Mouse (Mus musculus) C2C12 (cell line): ENCODE data around the gene Plekhj1.

Source experiments
- CTCF ChIP-seq: IDR thresholded peaks from one replicate; pipeline ENCODE4 v1.5.1; 2011; ENCODE audit not compliant: control insufficient read depth, insufficient read depth, insufficient read length
- MYOG ChIP-seq: IDR thresholded peaks from one replicate; pipeline ENCODE4 v1.6.1; 2011; ENCODE audit not compliant: control insufficient read depth, insufficient read length; ENCODE audit errors: extremely low read depth

DNA sequence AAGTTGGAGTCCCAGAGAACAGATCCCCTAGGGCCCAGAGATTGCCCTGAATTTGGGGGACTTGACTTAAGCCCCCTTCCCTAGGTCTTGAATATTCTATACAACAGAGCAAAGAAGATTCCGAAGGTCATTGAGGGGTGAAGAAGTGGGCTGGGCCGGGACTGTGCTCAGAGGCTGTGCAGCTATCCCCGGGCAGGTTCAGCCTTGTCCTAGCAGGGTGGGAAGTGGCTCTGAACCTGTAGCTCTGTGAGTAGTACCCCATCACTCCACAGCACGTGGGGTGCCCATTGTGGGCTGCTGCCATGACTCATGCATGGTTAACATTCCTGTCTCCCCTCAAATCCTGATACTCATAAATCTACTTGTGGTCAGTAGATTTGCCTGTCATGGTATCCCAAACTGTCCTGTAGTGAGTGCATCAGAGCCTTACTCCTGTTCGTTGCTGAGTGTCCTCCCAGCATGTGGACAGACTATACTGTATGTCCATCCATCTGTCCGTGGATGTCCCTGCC, 22.0 kb downstream of the Plekhj1 start:
- TF ChIP-seq CTCF: no peak
- TF ChIP-seq MYOG: no peak
